Mouse (Mus musculus) right cerebral cortex, postnatal 10 days (tissue): ENCODE measurements at regions not wholly inside any gene's neighbourhood (a gene's known extent, or its start where the extent isn't known, plus 50 kb on each side); places are given as distances from the start of the nearest gene placed in this dataset.

ENCODE experiments used
- DNase-seq, 2 experiments: peaks; one replicate each; pipeline ENCODE4 v3.0.0; 2021; ENCODE audit warnings: low spot score in 2 of 2

DNA sequence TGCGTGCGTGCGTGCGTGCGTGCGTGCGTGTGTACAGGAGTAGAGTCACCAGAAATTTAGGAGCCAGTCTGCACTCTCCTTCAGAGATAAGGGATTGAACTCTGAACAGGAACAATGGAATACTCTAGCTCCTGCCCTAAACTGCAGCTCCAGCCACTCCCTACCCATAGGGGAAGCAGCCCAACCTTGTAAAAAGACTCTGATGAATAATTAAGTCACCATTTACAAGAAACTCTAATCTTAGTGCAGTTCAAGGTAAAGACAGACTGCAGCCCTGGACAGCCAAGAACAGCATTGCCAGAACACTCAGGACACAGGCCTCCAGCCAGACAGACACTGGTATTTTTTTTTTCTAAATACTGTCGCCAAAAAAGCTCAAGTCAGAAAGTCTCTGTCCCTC is 198.9 kb upstream of the Trib2 start:
- no peak for DNase-seq

DNA sequence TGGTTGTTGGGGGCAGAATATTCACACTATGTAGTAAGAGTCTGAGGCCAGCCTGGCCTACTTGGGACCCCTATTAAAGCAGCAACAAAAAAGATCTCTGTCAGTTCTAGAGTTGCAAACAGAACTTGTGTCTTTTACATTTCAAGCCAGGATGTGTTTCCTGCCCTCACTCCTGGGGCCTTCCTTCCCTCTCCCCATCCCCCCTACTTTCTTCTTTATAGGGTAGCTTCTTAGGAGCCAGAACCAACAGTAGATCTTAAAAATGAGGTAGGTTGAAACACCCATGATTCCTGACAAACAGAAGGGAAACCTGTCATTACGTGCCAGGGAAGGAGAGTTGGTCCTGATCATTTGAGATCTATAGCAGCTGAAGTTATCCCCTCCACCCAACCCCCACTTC is 198.0 kb upstream of the Trib2 start:
- no peak for DNase-seq

DNA sequence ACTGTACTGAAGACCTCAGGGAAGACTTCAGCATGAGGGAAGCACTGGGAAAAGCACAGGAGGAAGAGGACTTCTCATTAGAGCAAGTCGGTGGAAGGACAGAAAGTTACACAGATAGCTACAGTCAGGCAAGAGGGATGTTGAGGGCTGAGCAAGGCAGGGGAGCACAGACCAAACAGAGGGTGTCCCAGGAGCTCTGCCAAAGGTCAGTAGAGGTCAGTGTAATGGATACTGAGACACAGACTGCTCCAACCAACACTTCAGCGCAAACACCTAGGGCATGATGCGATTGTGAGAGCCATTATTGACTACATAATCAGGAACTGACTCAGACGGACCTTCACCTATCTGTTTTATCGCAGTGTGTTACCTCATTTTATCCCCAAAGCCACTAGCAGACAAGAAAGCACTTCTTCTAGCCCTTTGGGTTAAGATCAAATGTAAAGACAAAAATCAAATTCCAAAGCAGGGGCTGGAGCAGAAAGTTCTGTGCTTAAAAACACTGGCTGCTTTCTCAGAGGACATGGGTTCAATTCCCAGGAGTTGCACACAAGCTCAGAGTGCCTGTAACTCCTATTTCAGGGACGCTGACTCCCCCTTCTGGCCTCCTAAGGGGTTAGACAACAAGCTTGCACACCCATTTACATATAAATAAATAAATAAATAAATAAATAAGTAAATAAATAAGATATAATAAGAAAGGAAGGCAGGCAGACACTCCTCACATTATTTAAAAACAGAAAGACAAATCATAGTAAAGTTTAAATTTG is 197.3 kb upstream of the Trib2 start:
- DNase-seq: no peak

DNA sequence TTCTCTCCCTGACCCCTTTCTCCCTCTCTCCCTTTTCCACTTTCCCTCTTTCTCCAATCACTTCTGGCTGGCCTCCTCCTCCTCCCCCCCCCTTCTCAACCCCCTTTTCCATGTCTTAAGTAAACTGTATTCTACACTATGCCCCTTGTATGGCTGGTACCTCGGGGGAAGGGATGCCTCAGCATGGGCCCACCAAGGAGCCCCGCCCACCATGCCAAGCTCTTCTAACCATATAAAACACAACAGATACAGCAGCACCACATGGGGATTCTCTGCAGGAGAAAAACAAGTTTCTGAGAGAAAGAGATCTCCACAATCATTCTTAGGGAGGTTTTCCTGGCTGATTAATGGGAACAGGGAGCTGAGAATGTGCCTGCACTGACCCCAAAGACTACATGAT is 196.6 kb upstream of the Trib2 start:
- DNase-seq: no peak

DNA sequence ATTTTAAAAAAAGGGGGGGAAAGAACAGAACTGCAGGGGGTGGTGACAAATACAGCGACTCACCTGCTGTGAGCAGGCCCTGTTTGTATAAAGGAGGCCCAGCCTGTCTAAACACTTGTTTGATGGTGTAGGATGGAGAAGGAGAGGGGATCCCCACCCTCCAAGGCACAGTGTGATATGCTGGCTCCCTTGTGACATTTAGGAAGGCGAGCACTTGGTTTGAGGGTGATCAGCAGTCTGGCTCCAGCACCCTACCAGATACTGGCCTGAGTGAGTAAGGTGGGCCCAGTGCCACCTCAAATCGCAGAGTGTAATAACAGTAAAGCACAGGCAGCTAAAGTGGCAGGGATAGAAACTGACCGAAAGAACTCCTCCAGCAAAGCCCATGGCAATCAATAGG is 195.4 kb upstream of the Trib2 start:
- DNase-seq: no peak

DNA sequence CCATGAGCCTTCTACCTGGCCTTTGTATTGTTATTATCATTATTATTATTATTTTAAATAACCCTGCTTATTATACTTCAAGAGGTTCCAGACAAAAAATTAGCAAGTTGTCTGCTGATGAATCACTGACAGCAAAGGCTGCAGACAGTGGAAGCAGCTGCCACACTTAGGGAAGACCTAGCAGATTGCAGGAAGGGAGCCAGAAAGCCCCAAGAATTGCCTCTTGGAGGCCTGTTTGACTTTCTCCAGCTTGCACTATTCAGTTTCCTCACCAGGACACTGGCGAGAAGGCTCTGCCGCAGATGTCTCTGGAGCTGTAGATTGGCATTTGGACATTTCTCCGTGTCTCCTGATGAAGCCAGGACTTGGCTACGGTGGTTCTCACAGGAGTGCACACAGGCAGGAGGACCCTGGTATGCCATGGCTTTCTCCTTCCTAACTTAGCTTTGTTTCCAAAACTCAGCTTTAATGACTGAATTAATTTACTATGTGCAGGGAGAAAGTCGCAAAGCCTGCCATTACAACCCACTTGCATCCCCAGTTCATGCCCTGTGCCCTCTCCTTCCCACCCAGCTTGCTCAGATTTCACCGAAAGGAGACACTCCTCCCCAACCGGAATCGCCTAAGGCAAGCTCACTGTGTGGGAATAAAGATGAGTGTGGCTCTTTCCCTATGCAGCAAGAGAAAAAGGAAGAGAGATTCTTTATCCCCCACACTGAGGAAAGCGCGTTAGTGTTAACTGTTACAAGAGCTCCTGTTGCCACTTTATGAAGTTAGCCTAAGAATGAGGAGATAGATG is 193.3 kb upstream of the Trib2 start:
- peak in 1 of 2 experiments; percentile 23 for DNase-seq

DNA sequence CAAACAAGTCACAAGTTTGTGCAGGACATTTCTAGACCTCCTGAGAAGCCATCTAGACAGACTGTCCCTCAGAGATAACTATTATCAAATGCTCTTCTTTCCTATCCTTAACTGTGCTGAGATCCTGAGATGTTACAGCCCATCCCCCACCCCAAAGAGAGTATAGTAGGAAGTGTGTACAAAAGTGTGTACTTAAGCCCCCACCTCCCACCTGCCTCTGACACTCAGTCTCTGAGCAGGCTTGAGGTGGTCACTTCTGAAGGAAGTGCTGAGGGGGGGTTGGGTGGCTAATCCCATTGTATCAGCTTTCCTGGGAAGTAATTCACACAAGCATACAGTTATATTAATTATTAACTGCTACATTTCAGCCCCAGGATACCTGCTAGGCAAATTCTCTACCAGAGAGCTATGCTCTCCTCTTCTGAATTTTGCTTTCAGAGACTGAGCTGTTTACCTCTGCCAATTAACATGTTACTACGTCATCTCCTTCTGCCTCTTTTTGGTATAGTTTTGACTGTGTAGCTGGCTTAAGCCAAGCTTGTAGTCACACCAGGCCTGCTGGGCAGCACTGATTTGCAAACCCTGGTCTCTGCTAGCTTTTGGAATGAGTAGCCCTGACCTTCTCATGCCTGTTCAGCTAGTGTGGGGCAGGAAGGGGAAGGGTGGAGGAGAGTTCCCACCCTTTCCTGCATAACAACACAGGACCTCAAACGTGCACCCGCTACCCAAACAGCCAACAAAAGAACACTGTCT is 192.2 kb upstream of the Trib2 start:
- no peak for DNase-seq

DNA sequence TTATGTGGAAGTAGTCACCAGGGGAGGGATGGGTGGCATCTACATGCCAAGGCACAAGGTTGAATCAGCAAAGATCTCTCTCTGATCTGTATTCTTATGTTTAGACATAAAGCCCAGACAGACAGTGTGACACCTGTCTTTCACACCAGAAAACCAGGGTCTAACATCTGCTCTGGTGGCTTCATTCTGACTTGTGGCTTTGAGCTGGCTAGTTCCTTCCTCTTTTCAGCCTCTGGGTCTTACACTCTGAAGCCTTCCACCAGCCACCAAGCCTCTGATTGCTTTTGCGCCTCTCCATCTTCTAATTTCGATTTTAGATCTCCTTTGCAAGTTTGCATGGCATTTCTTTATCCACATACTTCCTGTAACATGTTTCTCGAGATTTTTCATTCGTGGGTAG is 191.5 kb upstream of the Trib2 start:
- DNase-seq: no peak

DNA sequence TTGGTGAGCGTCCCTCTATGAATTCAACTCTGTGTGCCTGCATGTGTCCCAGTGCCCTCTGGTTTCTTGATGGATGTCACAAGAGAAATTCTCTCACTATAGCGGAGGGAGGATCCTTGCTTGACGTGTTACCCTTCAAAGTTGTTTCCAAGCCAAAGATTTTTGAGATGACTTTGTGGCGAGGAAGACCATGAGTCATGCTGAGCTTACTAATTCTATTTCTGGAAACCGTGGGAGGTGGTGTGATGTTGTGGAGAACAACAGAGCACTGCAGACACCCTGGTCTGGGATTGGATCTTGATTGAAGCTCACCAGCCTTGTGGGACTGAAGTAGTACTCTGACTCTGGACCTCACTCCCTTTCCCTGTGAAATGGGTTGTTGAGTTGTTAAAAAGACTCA is 190.0 kb upstream of the Trib2 start:
- DNase-seq: no peak

DNA sequence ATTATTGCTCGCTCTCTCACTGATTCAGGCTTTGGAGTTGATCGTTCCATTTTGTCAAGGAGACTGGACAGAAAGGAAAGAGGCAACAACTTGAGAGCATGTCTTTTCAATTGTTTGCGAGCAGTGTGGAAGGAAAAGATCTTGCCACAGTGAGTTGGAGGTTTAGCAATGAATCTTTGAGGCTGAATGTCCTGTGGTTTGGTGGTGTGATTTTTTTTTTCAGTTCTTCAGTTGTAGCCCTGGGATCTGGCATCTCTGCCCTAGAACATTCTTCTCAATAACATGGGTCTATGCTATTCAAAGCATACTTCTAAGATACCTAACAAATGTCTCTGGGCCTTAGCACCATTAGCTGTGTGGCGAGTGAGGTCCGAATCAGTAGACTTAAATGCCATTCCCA is 189.6 kb upstream of the Trib2 start:
- no peak for DNase-seq

DNA sequence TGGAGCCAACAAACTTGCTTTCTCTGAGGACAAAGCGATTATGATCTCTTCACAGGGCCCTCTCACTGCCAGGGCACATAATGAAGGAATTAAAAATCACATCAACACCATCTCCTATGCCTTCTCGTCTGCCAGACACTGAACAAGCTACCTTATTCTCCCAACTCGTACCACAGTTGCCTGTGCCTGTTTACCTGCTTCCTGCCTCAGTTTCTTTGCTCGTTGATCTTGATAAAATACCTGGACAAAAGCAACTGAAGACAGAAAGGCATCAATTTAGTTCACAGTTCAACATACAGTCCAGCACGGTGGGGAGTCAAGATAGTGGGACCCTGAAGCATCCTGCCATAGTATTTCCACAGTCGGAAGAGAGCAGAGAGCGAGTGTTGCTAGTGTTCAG is 185.1 kb upstream of the Trib2 start:
- no peak for DNase-seq

DNA sequence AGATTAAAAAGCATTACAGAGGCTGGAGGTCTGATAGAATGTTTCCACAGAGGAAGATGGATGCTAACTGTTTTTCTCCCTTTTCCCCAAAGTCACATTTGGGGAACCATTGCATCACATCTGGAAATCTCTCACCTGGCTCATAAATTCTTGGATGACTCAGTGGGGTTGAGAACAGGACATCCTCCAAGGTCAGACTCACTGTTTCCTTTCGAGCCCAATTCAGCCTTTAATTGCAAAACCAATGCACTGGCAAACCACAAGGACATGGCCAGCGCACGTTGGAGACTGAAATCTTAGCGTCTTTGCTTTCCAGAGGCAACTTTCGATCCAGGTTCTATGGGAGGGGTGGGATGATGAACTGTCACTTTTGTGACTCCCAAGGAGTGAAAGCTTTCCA is 184.5 kb upstream of the Trib2 start:
- DNase-seq: no peak

DNA sequence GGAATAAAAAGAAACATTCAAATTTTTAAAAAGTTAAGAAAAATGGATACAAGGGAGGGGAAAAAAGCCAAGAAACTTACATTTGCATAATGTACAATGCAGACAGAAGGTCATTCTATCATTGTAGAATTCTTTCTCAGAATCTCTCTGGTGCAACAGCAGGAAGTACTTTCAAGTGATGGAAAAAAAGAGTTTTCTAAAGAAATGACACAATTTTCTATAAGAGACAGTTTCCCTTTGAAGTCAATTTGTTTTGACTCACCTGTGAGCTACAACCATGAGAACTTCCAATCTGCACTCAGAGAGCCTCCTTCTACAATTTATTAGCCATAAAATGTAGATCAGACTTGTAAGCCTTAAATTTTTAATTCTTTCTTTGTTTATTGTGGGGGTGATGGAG is 181.6 kb upstream of the Trib2 start:
- DNase-seq: no peak

DNA sequence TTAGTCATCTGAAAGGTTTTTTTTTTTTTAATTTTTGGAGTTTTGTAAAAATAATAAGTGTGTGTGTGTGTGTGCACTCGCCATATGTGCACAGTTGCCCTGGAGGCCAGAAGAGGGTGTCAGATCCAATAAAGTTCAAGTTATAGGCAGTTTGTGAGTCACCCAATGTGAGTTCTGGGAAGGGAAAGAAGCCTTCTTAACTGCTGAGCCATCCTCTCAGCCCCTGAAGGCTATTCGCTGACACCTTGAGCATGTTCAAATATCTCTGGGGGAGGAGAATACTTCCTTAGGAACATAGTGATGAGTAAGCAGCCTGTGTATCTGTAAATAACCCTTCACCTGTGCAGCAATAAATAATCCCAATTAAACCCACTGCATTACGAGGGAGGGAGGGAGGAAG is 177.1 kb upstream of the Trib2 start:
- DNase-seq: no peak

DNA sequence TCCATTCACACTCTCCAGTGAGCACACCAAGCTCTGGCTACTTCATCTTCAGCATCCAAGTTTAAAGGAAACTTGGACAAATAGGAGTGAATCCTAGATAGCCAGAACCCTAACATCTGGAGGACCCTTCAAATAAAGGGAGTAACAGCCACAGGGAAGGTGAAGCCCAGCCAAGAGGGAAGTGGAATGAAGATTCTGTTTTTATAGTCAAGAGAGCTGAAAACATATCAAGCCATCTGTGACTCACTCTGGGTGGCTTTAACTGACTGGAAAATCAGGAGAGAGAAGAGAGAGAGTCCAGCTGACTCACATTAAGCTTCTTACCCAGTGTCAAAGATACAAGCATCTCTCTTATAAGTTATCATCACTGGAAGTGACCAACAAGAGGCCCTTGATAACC is 169.6 kb upstream of the Trib2 start:
- no peak for DNase-seq

DNA sequence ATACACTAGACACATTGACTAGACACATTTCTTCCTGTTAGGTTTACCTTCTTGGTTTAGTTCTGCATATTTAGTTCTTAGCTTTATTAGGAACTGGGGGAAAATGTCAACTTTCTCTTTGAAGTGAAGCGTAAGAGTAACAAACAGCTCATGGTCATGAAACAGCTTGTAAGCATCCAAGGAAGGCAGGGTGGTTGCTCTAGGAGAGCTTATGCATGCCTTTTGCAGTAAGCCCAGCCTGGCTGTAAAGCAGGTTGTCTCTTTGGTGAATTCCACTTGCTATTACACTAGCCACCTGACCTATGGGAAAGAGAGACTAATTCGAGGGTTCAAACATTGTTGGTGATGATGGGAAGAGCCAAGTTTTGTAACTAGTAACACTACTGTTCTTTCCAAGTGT is 168.9 kb upstream of the Trib2 start:
- DNase-seq: no peak

DNA sequence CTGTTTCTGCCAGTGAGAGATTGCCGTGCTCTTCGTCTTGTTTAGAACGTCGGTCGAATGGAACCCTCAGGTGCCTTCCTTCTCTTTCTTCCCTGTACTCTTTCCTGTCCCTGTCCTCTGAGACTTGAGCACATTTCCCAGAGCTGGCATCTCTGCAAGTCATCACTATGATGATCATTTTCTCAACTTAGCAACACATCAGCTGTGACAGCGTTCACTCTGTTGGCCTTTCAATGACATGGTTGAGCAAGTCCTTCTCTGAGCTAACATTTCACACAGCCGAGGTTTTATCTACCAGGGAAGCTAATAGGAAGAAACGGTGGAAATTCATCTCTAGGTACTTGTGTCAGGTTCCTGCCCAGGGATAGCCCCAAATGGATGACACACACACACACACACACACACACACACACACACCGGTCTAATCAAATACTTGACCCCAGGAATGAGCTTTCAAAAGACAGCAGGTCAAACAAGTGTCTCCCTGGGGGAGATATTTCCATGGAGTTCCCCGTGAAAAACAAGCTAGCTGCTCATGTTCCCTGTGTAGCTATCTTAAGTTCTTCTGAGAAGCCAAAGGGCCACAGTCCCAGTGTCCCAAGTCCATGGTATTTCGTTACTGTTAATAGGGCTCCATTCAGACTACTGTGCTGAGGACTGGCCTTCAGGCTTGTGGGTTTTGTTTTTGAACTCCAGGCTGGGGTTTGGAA is 167.0 kb upstream of the Trib2 start:
- DNase-seq: no peak

DNA sequence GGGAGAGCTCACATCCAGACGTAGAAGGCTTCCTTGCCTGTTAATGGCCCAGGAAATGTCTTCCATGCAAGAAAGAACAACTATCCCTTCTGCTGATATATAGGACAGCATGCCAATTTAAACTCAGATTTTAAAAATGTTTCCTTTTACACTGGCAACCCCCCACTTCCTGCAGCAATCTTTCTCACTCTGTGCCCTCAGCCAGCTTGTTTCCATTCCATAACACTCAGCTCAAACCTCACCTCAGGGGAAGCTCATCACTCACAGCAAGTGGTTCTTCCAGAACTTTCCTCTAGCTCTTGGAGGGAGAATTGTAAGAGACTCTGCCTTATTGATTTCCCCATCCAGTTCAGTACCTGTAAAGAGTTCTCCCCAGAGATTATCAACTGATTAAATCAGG is 165.0 kb upstream of the Trib2 start:
- DNase-seq: no peak

DNA sequence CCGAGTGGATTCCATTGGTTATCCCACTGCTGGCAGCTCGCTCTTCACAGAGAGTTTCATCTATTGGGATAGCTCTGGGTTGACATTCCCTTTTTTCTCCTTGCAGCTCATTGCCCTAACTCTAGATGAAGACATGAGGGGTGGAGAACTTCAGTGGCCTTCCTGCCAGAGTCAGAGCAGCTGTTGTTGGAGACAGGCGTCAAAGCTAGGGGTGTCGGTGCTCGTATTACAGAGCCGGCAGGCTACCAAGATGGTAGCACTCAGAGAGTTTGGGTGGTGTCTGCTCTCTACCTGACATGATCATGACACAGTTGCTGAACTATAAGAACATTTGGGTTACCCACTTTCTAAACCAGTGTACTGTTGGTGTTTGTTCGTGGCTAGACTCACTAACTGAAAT is 162.5 kb upstream of the Trib2 start:
- DNase-seq: no peak

DNA sequence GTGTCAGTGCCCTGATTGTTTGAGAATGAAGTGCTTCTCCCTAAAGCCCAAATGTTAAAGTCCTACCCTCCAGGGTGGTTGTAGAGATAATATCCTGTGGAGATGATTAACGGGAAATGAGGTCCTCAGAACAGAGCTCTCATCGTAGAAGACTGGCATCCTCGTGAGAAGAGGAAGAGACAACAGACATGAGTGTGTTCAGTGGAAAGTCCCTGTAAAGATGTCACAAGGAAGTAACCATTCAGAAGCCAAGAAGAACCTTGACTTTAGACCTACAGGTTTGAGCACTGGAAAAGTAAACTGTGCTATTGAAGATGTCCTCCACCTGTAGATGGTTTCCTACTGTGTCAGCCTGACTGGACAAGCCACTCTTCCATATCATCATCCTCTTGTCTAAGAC is 155.1 kb upstream of the Trib2 start:
- DNase-seq: no peak

DNA sequence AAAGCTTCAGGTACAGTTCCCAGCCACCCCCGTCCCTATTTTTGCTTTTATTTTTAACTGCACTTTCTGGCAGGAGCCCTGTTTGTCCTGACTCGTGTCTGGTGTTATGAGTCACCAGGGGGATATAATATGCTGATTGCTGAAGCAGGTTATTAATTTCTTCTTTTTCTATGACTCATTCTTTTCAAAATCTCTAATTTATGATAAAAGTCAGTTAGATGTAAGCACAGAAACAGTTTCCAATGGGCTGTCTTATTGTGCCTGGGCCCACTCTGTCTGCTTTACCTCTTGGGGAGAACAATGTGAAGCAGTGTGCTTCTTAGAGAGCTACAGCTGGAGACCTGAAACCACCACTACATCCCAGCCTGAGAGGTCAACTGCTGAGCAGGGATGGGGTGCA is 153.5 kb upstream of the Trib2 start:
- DNase-seq: no peak

DNA sequence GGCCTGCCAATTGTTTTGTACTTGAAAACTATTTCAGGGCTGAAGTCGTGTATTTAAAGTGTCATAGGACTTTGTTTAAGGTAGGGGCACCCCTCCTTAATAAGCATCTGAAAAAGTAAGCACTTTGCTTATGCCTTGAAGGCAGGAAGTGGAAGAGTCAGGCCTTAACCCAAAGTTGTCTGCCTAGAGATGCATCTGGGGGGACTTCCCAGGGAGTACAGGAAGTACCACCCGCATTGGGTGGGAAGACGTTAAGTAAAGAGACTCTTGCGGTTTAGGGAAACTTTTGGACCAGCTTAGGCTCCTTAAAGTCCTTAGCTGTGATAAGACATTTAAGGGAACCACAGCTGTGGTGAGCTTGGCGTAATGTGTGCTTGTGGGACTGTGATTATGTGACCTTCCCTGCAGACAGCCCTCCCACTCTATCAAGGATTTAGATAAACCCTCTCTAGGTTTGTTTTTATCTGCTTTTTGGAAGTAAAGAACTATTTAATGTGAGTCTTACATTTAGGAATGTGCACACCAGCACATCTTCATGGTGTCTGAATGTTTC is 150.9 kb upstream of the Trib2 start:
- DNase-seq: no peak
